Mouse (Mus musculus) frontal cortex, postnatal 10 days (tissue): Measurements from ENCODE around the gene Eml3.
A peak's percentile ranks its signal among the peaks of the same experiment; 100 is the strongest.

Source experiments
- DNase-seq, 2 experiments: peaks; one replicate each; pipeline ENCODE4 v3.0.0; 2022; ENCODE audit warnings: low spot score in 2 of 2, mixed read lengths in 1 of 2

Gene Eml3

GRCm38 (mm10) chr19:8987816-8988215 is 58.5 kb downstream of the Eml3 start:
- no peak for DNase-seq

- no peak for DNase-seq
These were observed 59.2 kb downstream of the Eml3 start for GRCm38 (mm10) chr19:8988346-8989065.

GRCm38 (mm10) chr19:8989066-8989566 is 59.8 kb downstream of the Eml3 start, which contains the start of gene Ahnak:
Ahnak (plus strand) TSS chr19:8989284.
- DNase-seq = no peak

GRCm38 (mm10) chr19:8989567-8990431 is 60.4 kb downstream of the Eml3 start:
- DNase-seq = peak in 1 of 2 experiments; percentile 35

GRCm38 (mm10) chr19:8990432-8991102 is 61.2 kb downstream of the Eml3 start:
- DNase-seq = no peak
